Mouse (Mus musculus): ENCODE measurements around the gene Tpm3-rs7. TPM values are rescaled to one million over a fixed set of nuclear protein-coding genes. Genes with fewer than 3 reads are reported as not detected.
"Not testable (repeated sequence)": the region's sequence is repeated elsewhere in the genome, so short reads cannot be mapped to it uniquely, and the experiment has no call there.

Gene Tpm3-rs7
- polyA plus RNA-seq (2014; fragmentation: Nextera tagmentation; extraction: Ambion mirVana): 4.4 and 4.9 TPM in 2 replicates

GRCm38 (mm10) chr14:113314499-113314898 is at the start of gene Tpm3-rs7:
Gene Tpm3-rs7 (plus strand): TSS chr14:113314608.
- H3K27me3 ChIP-seq (ENCODE audit: control insufficient read depth, insufficient read depth, low read length); ATAC-seq (replicated peaks; ENCODE audit: insufficient number of reproducible peaks, low FRiP score, low TSS enrichment); H3K4me2 ChIP-seq; H3K4me3 ChIP-seq (ENCODE audit: low read depth, low read length); H3K9me3 ChIP-seq (replicated peaks; ENCODE audit: control insufficient read depth, low read length); H3K27ac ChIP-seq (ENCODE audit: low read depth, low read length); H3K36me3 ChIP-seq (ENCODE audit: control insufficient read depth, insufficient read depth, low read length); H3K9ac ChIP-seq (ENCODE audit: low read depth, low read length); H3K4me1 ChIP-seq (ENCODE audit: control insufficient read depth, insufficient read depth, low read length): not testable (repeated sequence)
- WGBS (ENCODE audit: insufficient replicate concordance): 92% methylated on average over 16 of the region's 16 CpGs

- Histone ChIP-seq H3K9me3 (replicated peaks; ENCODE audit: control insufficient read depth, low read length) (no peaks in the 10 kb centered on the region), H3K4me3 (ENCODE audit: low read depth, low read length) (no peak overlapping the region), H3K36me3 (ENCODE audit: control insufficient read depth, insufficient read depth, low read length) (no peaks in the 10 kb centered on the region), H3K9ac (ENCODE audit: low read depth, low read length) (no peak overlapping the region), H3K27me3 (ENCODE audit: control insufficient read depth, insufficient read depth, low read length) (no peaks in the 10 kb centered on the region), H3K27ac (ENCODE audit: low read depth, low read length) (no peak overlapping the region), H3K4me2 (no peak overlapping the region), H3K4me1 (ENCODE audit: control insufficient read depth, insufficient read depth, low read length) (no peaks in the 10 kb centered on the region)
- 66% methylated on average over 1 of the region's 1 CpGs for WGBS (ENCODE audit: insufficient replicate concordance)
- no peak for ATAC-seq (replicated peaks; ENCODE audit: insufficient number of reproducible peaks, low FRiP score, low TSS enrichment)
Observed at GRCm38 (mm10) chr14:113317023-113317422, 2.6 kb downstream of the Tpm3-rs7 start.

GRCm38 (mm10) chr14:113363361-113363760 is 49.0 kb downstream of the Tpm3-rs7 start:
- Histone ChIP-seq H3K9me3 (replicated peaks; ENCODE audit: control insufficient read depth, low read length) (no peaks in the 10 kb centered on the region), H3K27ac (ENCODE audit: low read depth, low read length) (no peak overlapping the region), H3K27me3 (ENCODE audit: control insufficient read depth, insufficient read depth, low read length) (no peaks in the 10 kb centered on the region), H3K4me3 (ENCODE audit: low read depth, low read length) (no peak overlapping the region), H3K4me2 (no peak overlapping the region), H3K4me1 (ENCODE audit: control insufficient read depth, insufficient read depth, low read length) (no peaks in the 10 kb centered on the region), H3K36me3 (ENCODE audit: control insufficient read depth, insufficient read depth, low read length) (no peaks in the 10 kb centered on the region), H3K9ac (ENCODE audit: low read depth, low read length) (no peak overlapping the region)
- WGBS (ENCODE audit: insufficient replicate concordance): 68% methylated on average over 1 of the region's 1 CpGs
- ATAC-seq (replicated peaks; ENCODE audit: insufficient number of reproducible peaks, low FRiP score, low TSS enrichment): no peak
